Mouse (Mus musculus): ENCODE data around the gene Ndufs1. TPM values are rescaled to one million over a fixed set of nuclear protein-coding genes. Genes with fewer than 3 reads are reported as not detected.
A peak's percentile ranks its signal among the peaks of the same experiment; 100 is the strongest.

The Ndufs1 gene
- polyA plus RNA-seq, 1 experiment: 74.1 TPM

- TF ChIP-seq CTCF (IDR thresholded peaks at IDR 0.05; ENCODE audit: low read depth, low read length): no peak
- TF ChIP-seq POLR2A (IDR thresholded peaks at IDR 0.05; ENCODE audit: borderline replicate concordance, low read depth, low read length): no peak
- Histone ChIP-seq H3K27ac (ENCODE audit: insufficient read depth, low read depth, low read length) (no peak overlapping the region), H3K4me1 (ENCODE audit: control insufficient read depth, insufficient read depth, low read length) (peaks cover 12% of the 10 kb centered on the region), H3K4me3 (ENCODE audit: insufficient read depth, low read length) (no peak overlapping the region)
Observed at GRCm38 (mm10) chr1:63123823-63124450, 52.7 kb downstream of the Ndufs1 start.

- H3K4me3 ChIP-seq (ENCODE audit: insufficient read depth, low read length): no peak overlapping the region
- peaks cover 13% of the 10 kb centered on the region for H3K4me1 ChIP-seq (ENCODE audit: control insufficient read depth, insufficient read depth, low read length)
- H3K27ac ChIP-seq (ENCODE audit: insufficient read depth, low read depth, low read length): no peak overlapping the region
- TF ChIP-seq CTCF (IDR thresholded peaks at IDR 0.05; ENCODE audit: low read depth, low read length) (no peak), POLR2A (IDR thresholded peaks at IDR 0.05; ENCODE audit: borderline replicate concordance, low read depth, low read length) (no peak)
Observed at GRCm38 (mm10) chr1:63122005-63122404, 54.6 kb downstream of the Ndufs1 start.

- H3K27ac ChIP-seq (ENCODE audit: insufficient read depth, low read depth, low read length): peak overlapping the region; percentile 89
- H3K4me3 ChIP-seq (ENCODE audit: insufficient read depth, low read length): no peak overlapping the region
- peaks cover 18% of the 10 kb centered on the region for H3K4me1 ChIP-seq (ENCODE audit: control insufficient read depth, insufficient read depth, low read length)
- TF ChIP-seq CTCF (IDR thresholded peaks at IDR 0.05; ENCODE audit: low read depth, low read length) (no peak), POLR2A (IDR thresholded peaks at IDR 0.05; ENCODE audit: borderline replicate concordance, low read depth, low read length) (no peak)
Observed at GRCm38 (mm10) chr1:63120382-63120781, 56.3 kb downstream of the Ndufs1 start.

DNA sequence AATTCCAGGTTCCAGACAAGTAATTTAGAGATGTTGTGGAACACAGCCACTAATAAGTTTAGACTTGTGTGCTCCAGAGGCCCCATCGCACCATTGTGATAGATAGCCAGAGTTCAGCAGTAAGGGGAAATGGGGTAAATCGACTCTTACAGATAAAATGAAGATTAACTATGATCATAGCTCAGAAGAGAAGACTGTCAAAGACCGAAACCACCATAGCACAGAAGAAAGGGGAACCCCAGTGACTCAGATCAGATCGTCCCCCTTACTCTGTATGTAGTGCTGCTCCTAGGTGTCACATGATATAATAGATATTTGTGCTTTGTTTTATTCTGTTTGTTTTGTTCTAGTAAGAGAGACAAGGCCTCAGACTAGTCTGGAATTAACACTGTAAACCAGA, 57.0 kb downstream of the Ndufs1 start:
- H3K4me1 ChIP-seq (ENCODE audit: control insufficient read depth, insufficient read depth, low read length): peaks cover 18% of the 10 kb centered on the region
- TF ChIP-seq POLR2A (IDR thresholded peaks at IDR 0.05; ENCODE audit: borderline replicate concordance, low read depth, low read length) (no peak), CTCF (IDR thresholded peaks at IDR 0.05; ENCODE audit: low read depth, low read length) (no peak)
- no peak overlapping the region for H3K4me3 ChIP-seq (ENCODE audit: insufficient read depth, low read length)
- peak overlapping the region; percentile 89 for H3K27ac ChIP-seq (ENCODE audit: insufficient read depth, low read depth, low read length)

- H3K27ac ChIP-seq (ENCODE audit: insufficient read depth, low read depth, low read length): peak overlapping the region; percentile 22
- TF ChIP-seq CTCF (IDR thresholded peaks at IDR 0.05; ENCODE audit: low read depth, low read length) (no peak), POLR2A (IDR thresholded peaks at IDR 0.05; ENCODE audit: borderline replicate concordance, low read depth, low read length) (no peak)
- H3K4me1 ChIP-seq (ENCODE audit: control insufficient read depth, insufficient read depth, low read length): peaks cover 27% of the 10 kb centered on the region
- peak overlapping the region; percentile 64 for H3K4me3 ChIP-seq (ENCODE audit: insufficient read depth, low read length)
Observed at GRCm38 (mm10) chr1:63115540-63115939, 61.1 kb downstream of the Ndufs1 start.

- Histone ChIP-seq H3K4me3 (ENCODE audit: insufficient read depth, low read length) (peak overlapping the region; percentile 64), H3K27ac (ENCODE audit: insufficient read depth, low read depth, low read length) (peak overlapping the region; percentile 92), H3K4me1 (ENCODE audit: control insufficient read depth, insufficient read depth, low read length) (peaks cover 23% of the 10 kb centered on the region)
- TF ChIP-seq CTCF (IDR thresholded peaks at IDR 0.05; ENCODE audit: low read depth, low read length) (no peak), POLR2A (IDR thresholded peaks at IDR 0.05; ENCODE audit: borderline replicate concordance, low read depth, low read length) (no peak)
Observed at GRCm38 (mm10) chr1:63115096-63115495, 61.5 kb downstream of the Ndufs1 start.

DNA sequence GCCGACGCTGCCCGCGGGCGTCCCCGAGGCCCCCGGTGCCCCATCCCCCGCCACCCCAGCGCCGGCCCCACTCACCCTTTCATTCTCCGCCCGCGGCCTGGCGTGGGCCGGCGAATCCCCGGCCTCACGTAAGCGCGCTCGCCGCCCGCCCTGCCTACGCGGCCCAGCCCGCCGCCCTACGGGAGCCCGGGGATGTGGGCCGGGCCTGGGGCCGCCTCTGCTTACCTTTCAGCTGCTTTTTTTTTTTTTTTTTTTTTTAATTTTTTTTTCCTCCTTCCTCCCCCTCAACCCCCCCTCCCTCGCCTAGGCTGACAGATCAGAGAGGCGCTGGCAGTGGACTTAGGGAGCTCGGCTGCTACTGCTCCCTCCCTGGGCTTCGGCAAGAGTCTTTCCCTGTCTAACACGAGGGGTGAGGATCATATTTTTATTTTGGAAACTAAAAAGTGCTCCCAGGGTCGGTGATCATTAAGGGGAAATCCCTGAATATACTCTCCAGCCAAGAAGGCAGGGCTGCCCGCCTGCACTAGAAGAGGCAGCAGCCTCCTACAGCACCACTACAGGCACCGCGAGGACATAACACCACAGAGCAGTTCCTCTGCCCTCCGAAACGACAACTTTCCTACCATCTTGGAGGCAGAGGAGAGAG, 62.4 kb downstream of the Ndufs1 start, which contains the start of gene Ino80d:
Gene Ino80d, minus strand, starts transcription at position 532 of the 646 bp plus-strand sequence.
- Histone ChIP-seq H3K4me3 (ENCODE audit: insufficient read depth, low read length) (peak within 1 kb of the TSS; percentile 64), H3K4me1 (ENCODE audit: control insufficient read depth, insufficient read depth, low read length) (peaks cover 17% of the 10 kb centered on the region), H3K27ac (ENCODE audit: insufficient read depth, low read depth, low read length) (peak within 1 kb of the TSS; percentile 92)
- no peak; the same call in 1 of the 2 replicates for TF ChIP-seq CTCF (IDR thresholded peaks at IDR 0.05; ENCODE audit: low read depth, low read length)
- no peak for TF ChIP-seq POLR2A (IDR thresholded peaks at IDR 0.05; ENCODE audit: borderline replicate concordance, low read depth, low read length)

GRCm38 (mm10) chr1:63113274-63114135, 63.1 kb downstream of the Ndufs1 start:
- peak overlapping the region; percentile 56 for H3K27ac ChIP-seq (ENCODE audit: insufficient read depth, low read depth, low read length)

GRCm38 (mm10) chr1:63112865-63113261, 63.8 kb downstream of the Ndufs1 start:
- Histone ChIP-seq H3K4me1 (ENCODE audit: control insufficient read depth, insufficient read depth, low read length) (peaks cover 23% of the 10 kb centered on the region), H3K4me3 (ENCODE audit: insufficient read depth, low read length) (peak overlapping the region; percentile 64), H3K27ac (ENCODE audit: insufficient read depth, low read depth, low read length) (peak overlapping the region; percentile 56)
- TF ChIP-seq CTCF (IDR thresholded peaks at IDR 0.05; ENCODE audit: low read depth, low read length): no peak
- TF ChIP-seq POLR2A (IDR thresholded peaks at IDR 0.05; ENCODE audit: borderline replicate concordance, low read depth, low read length): no peak

More at GRCm38 (mm10) chr1:63113274-63114135, 63.1 kb downstream of the Ndufs1 start:
- peaks cover 20% of the 10 kb centered on the region for H3K4me1 ChIP-seq (ENCODE audit: control insufficient read depth, insufficient read depth, low read length)
- no peak for TF ChIP-seq POLR2A (IDR thresholded peaks at IDR 0.05; ENCODE audit: borderline replicate concordance, low read depth, low read length)
- TF ChIP-seq CTCF (IDR thresholded peaks at IDR 0.05; ENCODE audit: low read depth, low read length): no peak
- H3K4me3 ChIP-seq (ENCODE audit: insufficient read depth, low read length): peak overlapping the region; percentile 64

All from bone marrow macrophage, adult 2 months (primary cell).